Mouse (Mus musculus) heart, postnatal 0 days (tissue): ENCODE data around the gene Fyb.

Source experiments
- CTCF ChIP-seq: IDR thresholded peaks from 2 replicates; pipeline ENCODE4 v1.5.1; 2016; ENCODE audit warnings: antibody characterized with exemption, control low read depth, low read depth
- EP300 ChIP-seq: IDR thresholded peaks from 2 replicates; pipeline ENCODE4 v1.6.1; 2016; ENCODE audit warnings: antibody characterized with exemption, low read depth

GRCm38 (mm10) chr15:6567993-6568392 lies 45.3 kb downstream of the Fyb start:
- TF ChIP-seq EP300 (no peak), CTCF (no peak)
